Mouse (Mus musculus): ENCODE results near the gene Adipoq. TPM values are rescaled to one million over a fixed set of nuclear protein-coding genes. Genes with fewer than 3 reads are reported as not detected.

The Adipoq gene
- polyA plus RNA-seq, 1 experiment from 2014 or later, result not detected

DNA sequence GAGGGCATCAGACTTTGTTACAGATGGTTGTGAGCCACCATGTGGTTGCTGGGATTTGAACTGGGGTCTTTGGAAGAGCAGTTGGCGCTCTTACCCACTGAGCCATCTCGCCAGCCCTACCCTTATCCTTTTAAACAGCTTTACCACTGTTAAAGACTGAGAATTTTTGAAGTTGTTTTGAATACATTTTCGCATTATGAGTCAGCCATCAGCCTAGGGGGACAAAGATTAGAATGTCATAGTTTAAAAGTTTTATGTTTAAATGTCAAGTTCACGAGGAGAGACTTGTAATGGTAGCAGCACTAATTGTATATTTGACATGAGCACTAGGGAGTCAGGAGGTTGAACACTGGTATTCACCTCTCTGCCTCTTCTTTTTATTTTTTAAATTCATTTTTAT is 23.2 kb upstream of the Adipoq start:
- Histone ChIP-seq H3K27ac (replicated peaks) (no peak overlapping the region), H3K4me2 (replicated peaks; ENCODE audit: low read depth) (no peak overlapping the region), H3K9ac (ENCODE audit: low read length) (no peak overlapping the region), H3K4me3 (ENCODE audit: low read depth, low read length) (no peak overlapping the region), H3K27me3 (ENCODE audit: control insufficient read depth, insufficient read depth, low read length) (no peaks in the 10 kb centered on the region), H3K4me1 (replicated peaks; ENCODE audit: control insufficient read depth, insufficient read depth) (no peaks in the 10 kb centered on the region), H3K9me3 (ENCODE audit: control insufficient read depth, low read length) (no peaks in the 10 kb centered on the region), H3K36me3 (ENCODE audit: control insufficient read depth, insufficient read depth, low read length) (0 out of 2 replicates have a peak, but pooled peaks cover 6% of the 10 kb centered on the region)
- 87% methylated on average over 4 of the region's 4 CpGs for WGBS
- no peak for TF ChIP-seq EP300 (optimal IDR thresholded peaks at IDR 0.05)
- no peak for TF ChIP-seq CTCF (IDR thresholded peaks at IDR 0.05; ENCODE audit: low read depth)
- ATAC-seq (ENCODE audit: low FRiP score, low TSS enrichment) (no peak), DNase-seq (ENCODE audit: low spot score) (no peak)

DNA sequence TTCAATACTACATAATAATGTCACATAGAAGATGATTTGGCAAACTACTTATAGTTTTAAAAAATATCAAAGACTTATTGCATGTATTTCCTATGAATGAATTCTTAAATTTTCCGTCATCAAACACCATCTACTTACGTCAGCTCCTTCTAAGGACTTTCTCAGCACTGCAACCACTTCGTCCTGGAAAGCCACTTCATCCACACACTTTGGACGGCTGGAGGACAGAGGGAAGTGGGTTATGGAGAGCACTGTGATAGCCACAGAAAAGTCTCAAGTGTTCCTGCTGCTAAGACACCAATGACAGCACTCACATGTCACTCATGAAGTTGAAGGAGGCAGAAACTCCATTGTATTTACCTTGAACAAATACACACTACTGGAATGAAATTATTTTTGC is 21.9 kb upstream of the Adipoq start:
- Histone ChIP-seq H3K4me3 (ENCODE audit: low read depth, low read length) (no peak overlapping the region), H3K27ac (replicated peaks) (no peak overlapping the region), H3K9me3 (ENCODE audit: control insufficient read depth, low read length) (no peaks in the 10 kb centered on the region), H3K4me1 (replicated peaks; ENCODE audit: control insufficient read depth, insufficient read depth) (no peaks in the 10 kb centered on the region), H3K9ac (ENCODE audit: low read length) (no peak overlapping the region), H3K36me3 (ENCODE audit: control insufficient read depth, insufficient read depth, low read length) (0 out of 2 replicates have a peak, but pooled peaks cover 6% of the 10 kb centered on the region), H3K27me3 (ENCODE audit: control insufficient read depth, insufficient read depth, low read length) (no peaks in the 10 kb centered on the region), H3K4me2 (replicated peaks; ENCODE audit: low read depth) (no peak overlapping the region)
- TF ChIP-seq EP300 (optimal IDR thresholded peaks at IDR 0.05) (no peak), CTCF (IDR thresholded peaks at IDR 0.05; ENCODE audit: low read depth) (no peak)
- DNase-seq (ENCODE audit: low spot score), result no peak
- 89% methylated on average over 4 of the region's 4 CpGs for WGBS
- ATAC-seq (ENCODE audit: low FRiP score, low TSS enrichment), result no peak

DNA sequence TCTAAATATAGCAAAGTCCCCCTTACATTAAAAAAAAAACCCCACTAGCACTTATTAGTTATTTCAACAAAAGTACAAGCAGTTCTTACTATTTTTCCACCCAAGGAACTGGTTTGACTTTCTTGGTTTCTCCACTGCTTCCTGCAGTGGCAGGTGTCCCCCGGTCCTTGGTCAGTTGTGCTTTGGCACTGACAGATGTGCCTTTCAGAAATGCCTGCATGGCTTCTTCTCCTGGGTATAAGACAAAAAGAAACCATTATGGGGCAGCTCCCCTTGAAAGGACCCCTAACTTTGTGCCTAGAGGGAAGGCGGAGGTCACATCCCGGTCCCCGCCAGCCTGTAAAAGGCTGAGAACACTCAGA is 19.0 kb upstream of the Adipoq start:
- no peaks in the 10 kb centered on the region for H3K9me3 ChIP-seq (ENCODE audit: control insufficient read depth, low read length)
- peak overlapping the region; percentile 99 for H3K27ac ChIP-seq (replicated peaks)
- 0% methylated on average over 4 of the region's 4 CpGs for WGBS
- H3K4me1 ChIP-seq (replicated peaks; ENCODE audit: control insufficient read depth, insufficient read depth), result no peaks in the 10 kb centered on the region
- 0 out of 2 replicates have a peak, but pooled peaks cover 6% of the 10 kb centered on the region for H3K36me3 ChIP-seq (ENCODE audit: control insufficient read depth, insufficient read depth, low read length)
- ATAC-seq (ENCODE audit: low FRiP score, low TSS enrichment) (no peak; the same call in 1 of the 2 replicates), DNase-seq (ENCODE audit: low spot score) (no peak)
- H3K27me3 ChIP-seq (ENCODE audit: control insufficient read depth, insufficient read depth, low read length), result no peaks in the 10 kb centered on the region
- TF ChIP-seq EP300 (optimal IDR thresholded peaks at IDR 0.05) (no peak), CTCF (IDR thresholded peaks at IDR 0.05; ENCODE audit: low read depth) (no peak)
- H3K9ac ChIP-seq (ENCODE audit: low read length), result peak overlapping the region; percentile 89
- H3K4me3 ChIP-seq (ENCODE audit: low read depth, low read length), result peak overlapping the region; percentile 81
- H3K4me2 ChIP-seq (replicated peaks; ENCODE audit: low read depth), result peak overlapping the region; percentile 89

DNA sequence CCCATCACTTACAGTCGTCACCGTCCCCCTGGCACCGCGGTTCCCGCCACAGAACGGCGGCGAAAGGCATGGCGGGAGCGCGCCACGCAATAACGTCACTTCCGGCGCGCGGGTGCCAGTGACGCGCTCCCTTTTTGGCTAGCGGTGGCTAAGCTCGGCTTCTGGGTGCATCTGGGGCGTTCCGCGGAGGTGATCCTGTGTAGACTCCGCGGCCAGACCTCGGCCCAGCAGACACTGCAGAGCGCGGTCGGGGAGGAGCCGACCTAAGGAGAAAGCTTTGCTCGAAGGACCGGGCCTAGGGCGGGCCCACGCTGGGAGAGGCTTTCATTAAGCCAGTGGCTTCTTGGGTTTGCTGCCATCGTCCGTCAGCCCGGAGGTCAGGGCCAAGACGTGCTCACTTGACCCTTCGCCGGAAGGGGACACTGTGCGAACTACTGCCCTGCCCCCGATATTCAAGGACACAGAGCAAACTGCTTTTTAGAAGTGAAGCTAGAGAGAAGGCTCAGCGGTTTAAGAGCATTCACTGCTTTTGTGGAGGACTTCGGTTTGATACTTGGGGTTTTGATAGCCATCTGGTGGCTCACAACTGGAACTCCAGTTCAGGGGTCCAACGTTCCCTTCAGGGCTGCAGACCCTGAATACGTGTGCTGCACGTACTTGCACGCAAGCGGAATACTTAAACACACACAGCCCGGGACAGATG is 18.5 kb upstream of the Adipoq start, which contains the start of gene Rfc4:
Gene Rfc4 (minus strand): TSS at position 65 of the 703 bp plus-strand sequence.
- DNase-seq (ENCODE audit: low spot score) (peak; percentile 91), ATAC-seq (ENCODE audit: low FRiP score, low TSS enrichment) (peak; percentile 94)
- Histone ChIP-seq H3K4me1 (replicated peaks; ENCODE audit: control insufficient read depth, insufficient read depth) (no peaks in the 10 kb centered on the region), H3K27me3 (ENCODE audit: control insufficient read depth, insufficient read depth, low read length) (no peaks in the 10 kb centered on the region), H3K9ac (ENCODE audit: low read length) (peak within 1 kb of the TSS; percentile 89), H3K9me3 (ENCODE audit: control insufficient read depth, low read length) (no peaks in the 10 kb centered on the region), H3K4me2 (replicated peaks; ENCODE audit: low read depth) (peak within 1 kb of the TSS; percentile 89), H3K36me3 (ENCODE audit: control insufficient read depth, insufficient read depth, low read length) (0 out of 2 replicates have a peak, but pooled peaks cover 3% of the 10 kb centered on the region), H3K27ac (replicated peaks) (peak within 1 kb of the TSS; percentile 99), H3K4me3 (ENCODE audit: low read depth, low read length) (peak within 1 kb of the TSS; percentile 81)
- peak; percentile 67 for TF ChIP-seq CTCF (IDR thresholded peaks at IDR 0.05; ENCODE audit: low read depth)
- TF ChIP-seq EP300 (optimal IDR thresholded peaks at IDR 0.05), result no peak
- WGBS, result under 1% methylated on average over 51 of the region's 51 CpGs

GRCm38 (mm10) chr16:23130303-23130702 is 16.0 kb upstream of the Adipoq start:
- no peak for ATAC-seq (ENCODE audit: low FRiP score, low TSS enrichment)
- no peak overlapping the region for H3K4me2 ChIP-seq (replicated peaks; ENCODE audit: low read depth)
- H3K27ac ChIP-seq (replicated peaks), result no peak overlapping the region
- TF ChIP-seq EP300 (optimal IDR thresholded peaks at IDR 0.05) (no peak), CTCF (IDR thresholded peaks at IDR 0.05; ENCODE audit: low read depth) (no peak)
- no peak overlapping the region for H3K4me3 ChIP-seq (ENCODE audit: low read depth, low read length)
- no peak overlapping the region for H3K9ac ChIP-seq (ENCODE audit: low read length)
- DNase-seq (ENCODE audit: low spot score), result no peak
- H3K9me3 ChIP-seq (ENCODE audit: control insufficient read depth, low read length), result no peaks in the 10 kb centered on the region
- no peaks in the 10 kb centered on the region for H3K4me1 ChIP-seq (replicated peaks; ENCODE audit: control insufficient read depth, insufficient read depth)
- WGBS, result 86% methylated on average over 3 of the region's 3 CpGs
- no peaks in the 10 kb centered on the region for H3K27me3 ChIP-seq (ENCODE audit: control insufficient read depth, insufficient read depth, low read length)
- H3K36me3 ChIP-seq (ENCODE audit: control insufficient read depth, insufficient read depth, low read length), result no peaks in the 10 kb centered on the region

DNA sequence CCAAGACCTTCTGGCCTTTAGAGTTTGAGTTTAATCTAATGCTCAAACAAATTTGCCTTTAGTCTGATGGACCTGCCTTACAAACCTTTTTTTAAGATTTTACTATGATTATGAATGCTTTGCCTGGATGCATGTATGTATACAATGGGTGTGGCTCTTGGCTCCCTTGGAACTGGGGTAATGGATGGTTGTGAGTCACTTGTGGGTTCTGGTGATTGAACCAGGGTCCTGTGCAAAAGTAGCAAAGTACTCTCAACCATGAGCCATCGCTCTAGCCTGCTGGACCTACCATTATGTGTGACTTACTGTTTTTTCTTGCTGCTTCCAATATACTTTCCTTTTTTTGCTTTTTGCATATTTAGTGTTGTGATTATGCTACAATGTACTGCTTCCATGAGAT is 14.0 kb upstream of the Adipoq start:
- no peak for ATAC-seq (ENCODE audit: low FRiP score, low TSS enrichment)
- H3K9ac ChIP-seq (ENCODE audit: low read length), result no peak overlapping the region
- no peak for DNase-seq (ENCODE audit: low spot score)
- TF ChIP-seq CTCF (IDR thresholded peaks at IDR 0.05; ENCODE audit: low read depth) (no peak), EP300 (optimal IDR thresholded peaks at IDR 0.05) (no peak)
- 90% methylated on average over 1 of the region's 1 CpGs for WGBS
- no peak overlapping the region for H3K4me3 ChIP-seq (ENCODE audit: low read depth, low read length)
- H3K27ac ChIP-seq (replicated peaks), result no peak overlapping the region
- no peaks in the 10 kb centered on the region for H3K9me3 ChIP-seq (ENCODE audit: control insufficient read depth, low read length)
- H3K4me1 ChIP-seq (replicated peaks; ENCODE audit: control insufficient read depth, insufficient read depth), result no peaks in the 10 kb centered on the region
- no peaks in the 10 kb centered on the region for H3K27me3 ChIP-seq (ENCODE audit: control insufficient read depth, insufficient read depth, low read length)
- H3K36me3 ChIP-seq (ENCODE audit: control insufficient read depth, insufficient read depth, low read length), result no peaks in the 10 kb centered on the region
- no peak overlapping the region for H3K4me2 ChIP-seq (replicated peaks; ENCODE audit: low read depth)
